Mouse (Mus musculus): ENCODE data around the gene Ccdc141. TPM values are rescaled to one million over a fixed set of nuclear protein-coding genes. Genes with fewer than 3 reads are reported as not detected.

The Ccdc141 gene
- polyA plus RNA-seq, 1 experiment: 16.3 TPM

DNA sequence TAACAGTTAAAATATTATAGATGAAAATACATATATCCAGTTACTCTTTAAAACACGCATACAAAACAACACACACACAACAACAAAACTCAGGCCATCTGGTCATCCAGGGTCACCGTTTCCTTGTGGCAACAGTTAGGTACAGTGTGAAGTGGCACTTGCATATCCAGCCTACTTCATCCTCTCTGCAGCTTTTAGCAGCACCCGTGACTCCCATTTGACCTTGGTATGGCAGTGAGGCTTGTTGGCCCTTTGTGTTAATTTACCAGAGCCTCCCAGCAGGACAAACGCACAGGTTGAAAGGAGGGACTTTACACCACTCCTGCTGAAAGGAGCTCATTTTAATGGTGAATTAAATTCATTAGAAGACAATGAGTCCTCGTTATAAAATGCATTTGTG lies 158.5 kb downstream of the Ccdc141 start:
- H3K27ac ChIP-seq (ENCODE audit: insufficient read depth, low read length): no peak overlapping the region
- no peak overlapping the region for H3K4me3 ChIP-seq (ENCODE audit: insufficient read depth, low read length)
- TF ChIP-seq POLR2A (IDR thresholded peaks at IDR 0.05; ENCODE audit: low read depth, low read length): no peak
- TF ChIP-seq CTCF (IDR thresholded peaks at IDR 0.05; ENCODE audit: borderline replicate concordance, insufficient read depth, low read length): no peak
- no peaks in the 10 kb centered on the region for H3K4me1 ChIP-seq (ENCODE audit: control insufficient read depth, insufficient read depth, low read length)

DNA sequence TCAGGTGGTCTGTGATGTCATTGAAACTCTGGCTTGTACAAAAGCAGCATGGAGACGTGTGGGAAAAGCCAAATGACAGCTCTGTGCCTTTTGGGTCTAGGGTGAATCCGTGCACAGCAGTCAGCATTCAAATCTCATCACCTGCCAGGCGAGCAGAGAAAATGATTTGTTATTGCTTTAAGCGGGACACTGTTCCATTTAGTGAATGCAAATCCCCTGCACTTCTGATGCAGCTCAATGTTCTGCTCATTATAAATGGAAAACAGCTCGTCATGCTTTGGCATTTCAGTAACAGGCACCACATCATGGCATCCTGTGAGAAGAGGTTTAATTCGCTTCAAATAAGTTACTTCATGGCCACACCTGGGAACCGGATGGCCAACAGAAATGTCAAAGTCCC lies 163.4 kb downstream of the Ccdc141 start:
- TF ChIP-seq POLR2A (IDR thresholded peaks at IDR 0.05; ENCODE audit: low read depth, low read length) (no peak), CTCF (IDR thresholded peaks at IDR 0.05; ENCODE audit: borderline replicate concordance, insufficient read depth, low read length) (no peak)
- no peak overlapping the region for H3K4me3 ChIP-seq (ENCODE audit: insufficient read depth, low read length)

DNA sequence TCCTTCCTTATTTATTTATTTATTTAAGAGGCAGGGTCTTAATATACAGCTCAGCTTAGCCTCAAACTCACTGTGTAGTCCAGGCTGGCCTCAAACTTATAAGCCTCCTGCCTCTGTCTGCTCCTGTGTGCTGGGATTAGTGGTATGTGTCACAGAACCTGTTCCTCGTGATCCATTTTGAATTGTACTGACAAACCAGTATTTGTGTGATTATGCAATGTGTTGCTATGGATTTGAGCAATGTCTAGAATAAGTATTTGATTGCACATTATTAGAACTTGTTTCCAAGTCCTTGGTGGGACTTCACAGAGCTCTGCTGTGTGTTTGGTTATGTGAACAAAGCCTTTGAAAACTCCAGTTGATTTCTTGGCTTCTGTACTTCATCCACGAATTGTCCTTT lies 167.3 kb downstream of the Ccdc141 start:
- no peak for TF ChIP-seq CTCF (IDR thresholded peaks at IDR 0.05; ENCODE audit: borderline replicate concordance, insufficient read depth, low read length)
- TF ChIP-seq POLR2A (IDR thresholded peaks at IDR 0.05; ENCODE audit: low read depth, low read length): no peak
- no peaks in the 10 kb centered on the region for H3K4me1 ChIP-seq (ENCODE audit: control insufficient read depth, insufficient read depth, low read length)
- H3K4me3 ChIP-seq (ENCODE audit: insufficient read depth, low read length): no peak overlapping the region
- H3K27ac ChIP-seq (ENCODE audit: insufficient read depth, low read length): no peak overlapping the region

More for the DNA sequence above, 163.4 kb downstream of the Ccdc141 start:
- Histone ChIP-seq H3K27ac (ENCODE audit: insufficient read depth, low read length) (no peak overlapping the region), H3K4me1 (ENCODE audit: control insufficient read depth, insufficient read depth, low read length) (no peaks in the 10 kb centered on the region)

- no peak for TF ChIP-seq POLR2A (IDR thresholded peaks at IDR 0.05; ENCODE audit: low read depth, low read length)
- no peak for TF ChIP-seq CTCF (IDR thresholded peaks at IDR 0.05; ENCODE audit: borderline replicate concordance, insufficient read depth, low read length)
- H3K27ac ChIP-seq (ENCODE audit: insufficient read depth, low read length): no peak overlapping the region
- no peak overlapping the region for H3K4me3 ChIP-seq (ENCODE audit: insufficient read depth, low read length)
- H3K4me1 ChIP-seq (ENCODE audit: control insufficient read depth, insufficient read depth, low read length): no peaks in the 10 kb centered on the region
Observed at GRCm38 (mm10) chr2:76998351-76998750, 172.1 kb downstream of the Ccdc141 start.

- TF ChIP-seq CTCF (IDR thresholded peaks at IDR 0.05; ENCODE audit: borderline replicate concordance, insufficient read depth, low read length): no peak
- no peak for TF ChIP-seq POLR2A (IDR thresholded peaks at IDR 0.05; ENCODE audit: low read depth, low read length)
- Histone ChIP-seq H3K4me1 (ENCODE audit: control insufficient read depth, insufficient read depth, low read length) (no peaks in the 10 kb centered on the region), H3K4me3 (ENCODE audit: insufficient read depth, low read length) (no peak overlapping the region), H3K27ac (ENCODE audit: insufficient read depth, low read length) (no peak overlapping the region)
Observed at GRCm38 (mm10) chr2:76992493-76993201, 177.8 kb downstream of the Ccdc141 start.

GRCm38 (mm10) chr2:76987317-76987716 lies 183.1 kb downstream of the Ccdc141 start:
- no peak overlapping the region for H3K27ac ChIP-seq (ENCODE audit: insufficient read depth, low read length)
- no peak for TF ChIP-seq CTCF (IDR thresholded peaks at IDR 0.05; ENCODE audit: borderline replicate concordance, insufficient read depth, low read length)
- no peak for TF ChIP-seq POLR2A (IDR thresholded peaks at IDR 0.05; ENCODE audit: low read depth, low read length)

DNA sequence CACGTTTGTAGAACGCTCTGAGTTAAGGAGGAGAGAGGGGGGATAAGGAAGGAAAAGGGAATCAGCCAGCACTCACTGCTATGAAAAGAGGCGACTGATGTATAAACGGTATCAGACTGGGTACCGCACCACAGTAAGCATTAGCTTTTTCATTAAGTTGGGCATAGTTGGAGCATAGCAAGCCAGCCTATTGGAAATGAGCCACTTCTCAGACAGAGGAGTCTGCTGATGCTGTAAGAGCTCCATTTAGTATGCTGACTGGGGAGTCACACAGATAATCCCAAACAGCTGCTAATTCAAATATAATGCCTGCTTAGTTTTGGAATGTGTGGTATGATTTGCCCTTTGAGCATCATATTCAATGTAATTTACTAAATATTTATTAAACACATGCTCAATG lies 186.1 kb downstream of the Ccdc141 start:
- no peak overlapping the region for H3K4me3 ChIP-seq (ENCODE audit: insufficient read depth, low read length)
- TF ChIP-seq CTCF (IDR thresholded peaks at IDR 0.05; ENCODE audit: borderline replicate concordance, insufficient read depth, low read length) (no peak), POLR2A (IDR thresholded peaks at IDR 0.05; ENCODE audit: low read depth, low read length) (no peak)
- H3K27ac ChIP-seq (ENCODE audit: insufficient read depth, low read length): no peak overlapping the region
- no peaks in the 10 kb centered on the region for H3K4me1 ChIP-seq (ENCODE audit: control insufficient read depth, insufficient read depth, low read length)

More at GRCm38 (mm10) chr2:76987317-76987716, 183.1 kb downstream of the Ccdc141 start:
- Histone ChIP-seq H3K4me1 (ENCODE audit: control insufficient read depth, insufficient read depth, low read length) (no peaks in the 10 kb centered on the region), H3K4me3 (ENCODE audit: insufficient read depth, low read length) (no peak overlapping the region)

- Histone ChIP-seq H3K4me1 (ENCODE audit: control insufficient read depth, insufficient read depth, low read length) (no peaks in the 10 kb centered on the region), H3K27ac (ENCODE audit: insufficient read depth, low read length) (no peak overlapping the region), H3K4me3 (ENCODE audit: insufficient read depth, low read length) (no peak overlapping the region)
- TF ChIP-seq POLR2A (IDR thresholded peaks at IDR 0.05; ENCODE audit: low read depth, low read length) (no peak), CTCF (IDR thresholded peaks at IDR 0.05; ENCODE audit: borderline replicate concordance, insufficient read depth, low read length) (no peak)
Observed at GRCm38 (mm10) chr2:76983601-76984000, 186.8 kb downstream of the Ccdc141 start.

- Histone ChIP-seq H3K4me1 (ENCODE audit: control insufficient read depth, insufficient read depth, low read length) (no peaks in the 10 kb centered on the region), H3K4me3 (ENCODE audit: insufficient read depth, low read length) (no peak within 1 kb of the TSS), H3K27ac (ENCODE audit: insufficient read depth, low read length) (no peak within 1 kb of the TSS)
- TF ChIP-seq POLR2A (IDR thresholded peaks at IDR 0.05; ENCODE audit: low read depth, low read length) (no peak), CTCF (IDR thresholded peaks at IDR 0.05; ENCODE audit: borderline replicate concordance, insufficient read depth, low read length) (no peak)
Observed at GRCm38 (mm10) chr2:76982391-76983145, 187.9 kb downstream of the Ccdc141 start, which contains the start of gene Ttn. TSS of gene Ttn (minus strand) at chr2:76982547.

DNA sequence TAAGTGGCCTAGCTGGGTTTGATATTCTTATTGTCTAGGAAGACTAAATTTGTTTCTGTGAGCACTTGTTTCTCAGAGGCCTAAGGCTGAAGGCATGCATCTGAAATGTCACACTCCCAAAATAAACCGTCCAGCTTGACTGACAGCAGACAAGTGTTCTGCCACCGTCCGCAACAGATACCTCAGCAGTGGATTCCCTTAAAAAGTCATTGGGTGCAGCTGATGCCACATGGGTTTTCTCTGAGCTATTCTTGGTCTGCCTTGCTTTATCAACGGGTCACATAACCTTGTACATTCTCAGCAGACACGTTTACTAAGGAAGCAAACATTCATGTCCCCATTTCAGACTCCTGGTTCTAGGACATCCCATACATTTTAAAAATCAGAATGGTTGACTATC lies 188.7 kb downstream of the Ccdc141 start:
- Histone ChIP-seq H3K4me1 (ENCODE audit: control insufficient read depth, insufficient read depth, low read length) (no peaks in the 10 kb centered on the region), H3K4me3 (ENCODE audit: insufficient read depth, low read length) (no peak overlapping the region), H3K27ac (ENCODE audit: insufficient read depth, low read length) (no peak overlapping the region)
- TF ChIP-seq POLR2A (IDR thresholded peaks at IDR 0.05; ENCODE audit: low read depth, low read length) (no peak), CTCF (IDR thresholded peaks at IDR 0.05; ENCODE audit: borderline replicate concordance, insufficient read depth, low read length) (no peak)
